Mouse (Mus musculus): ENCODE results near the gene Tmem217.
A peak's percentile ranks its signal among the peaks of the same experiment; 100 is the strongest.
"Not testable (repeated sequence)": the region's sequence is repeated elsewhere in the genome, so short reads cannot be mapped to it uniquely, and the experiment has no call there.

Gene Tmem217

DNA sequence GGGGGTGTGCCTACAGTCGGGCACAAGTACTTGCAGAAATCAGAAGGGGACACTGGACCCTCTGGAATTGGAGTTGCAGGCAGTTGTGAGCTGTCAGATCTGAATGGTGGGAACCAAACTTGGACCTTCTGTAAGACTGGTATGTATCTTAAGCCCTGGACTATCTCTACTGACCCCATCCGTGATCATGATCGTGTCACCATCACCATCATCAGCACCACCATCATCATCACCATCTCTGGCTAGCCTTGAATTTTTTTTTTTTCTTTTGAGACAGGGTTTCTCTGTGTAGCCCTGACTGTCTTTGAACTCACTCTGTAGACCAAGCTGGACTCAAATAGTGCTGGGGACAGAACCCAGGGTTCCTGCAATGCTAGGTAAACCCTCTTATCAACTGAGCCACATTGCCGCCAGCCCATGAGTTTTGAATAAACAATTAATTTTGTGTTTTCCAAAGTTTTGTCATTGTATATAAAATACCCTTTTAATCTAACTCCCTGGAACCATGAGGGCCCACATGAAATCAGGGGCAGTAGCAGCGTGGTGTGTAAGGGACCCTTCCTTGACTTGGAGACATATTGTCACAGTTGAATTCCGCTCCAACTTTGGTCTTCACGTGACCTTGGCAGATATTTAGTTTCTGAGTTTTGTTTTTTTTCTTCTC is 50.0 kb downstream of the Tmem217 start:
- DNase-seq, result no peak

GRCm38 (mm10) chr17:29500802-29501469 is 51.2 kb downstream of the Tmem217 start:
- no peak for DNase-seq

DNA sequence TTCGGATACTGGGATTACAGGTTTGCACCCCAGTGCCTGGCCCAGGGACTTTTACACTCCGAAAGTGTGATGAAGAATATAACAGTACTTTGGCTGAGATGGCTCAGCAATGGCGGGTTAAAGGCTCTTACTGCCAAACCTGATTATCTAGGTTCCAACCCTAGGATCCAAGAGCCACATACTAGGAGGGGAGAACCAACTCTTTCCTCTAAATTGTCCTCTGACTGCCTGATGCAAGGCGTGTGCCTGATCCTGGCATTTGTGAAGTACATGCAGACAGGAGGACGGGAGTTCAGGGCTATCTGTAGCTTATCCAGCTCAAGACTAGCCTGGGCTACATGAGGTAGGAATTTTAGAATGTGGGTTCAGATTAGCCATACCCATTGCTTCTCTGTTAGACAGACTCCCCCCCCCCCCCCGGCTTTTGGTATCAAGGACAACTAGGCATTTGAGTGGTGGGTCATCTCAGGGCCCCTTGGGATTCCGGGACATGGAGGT is 51.9 kb downstream of the Tmem217 start:
- no peak for DNase-seq

DNA sequence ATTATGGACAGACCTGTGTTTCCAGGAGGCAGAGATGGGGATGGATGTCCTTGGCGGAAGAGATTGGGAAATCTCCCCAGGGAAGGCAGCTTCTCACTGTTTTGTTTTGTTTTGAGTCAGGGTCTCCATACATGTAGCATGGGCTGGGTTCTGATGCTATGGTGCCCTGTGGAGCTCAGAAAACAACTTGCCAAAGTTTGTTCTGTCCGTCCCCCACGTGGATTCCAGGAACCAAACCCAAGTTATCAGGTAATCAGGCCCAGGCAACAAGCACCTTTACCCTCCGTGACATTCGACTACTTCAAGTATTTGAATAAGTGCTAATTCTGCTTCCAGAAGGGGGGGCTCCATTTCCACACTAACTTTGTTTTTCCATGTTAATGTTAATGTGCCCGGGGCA is 52.7 kb downstream of the Tmem217 start:
- DNase-seq, result no peak

DNA sequence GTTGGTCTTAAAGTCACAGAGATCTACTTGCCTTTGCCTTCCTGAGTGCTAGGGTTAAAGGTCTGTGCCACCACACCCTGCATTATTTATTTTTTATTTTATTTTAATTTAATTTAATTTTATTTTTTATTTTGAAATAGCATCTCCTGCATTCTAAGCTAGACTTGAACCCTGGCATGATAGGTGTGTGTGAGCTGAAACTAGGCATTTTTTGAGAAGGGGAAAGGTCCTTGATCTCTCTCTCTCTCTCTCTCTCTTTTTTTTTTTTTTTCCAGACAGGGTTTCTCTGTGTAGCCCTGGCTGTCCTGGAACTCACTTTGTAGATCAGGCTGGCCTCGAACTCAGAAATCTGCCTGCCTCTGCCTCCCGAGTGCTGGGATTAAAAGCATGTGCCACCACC is 53.2 kb downstream of the Tmem217 start:
- not testable (repeated sequence) for DNase-seq

DNA sequence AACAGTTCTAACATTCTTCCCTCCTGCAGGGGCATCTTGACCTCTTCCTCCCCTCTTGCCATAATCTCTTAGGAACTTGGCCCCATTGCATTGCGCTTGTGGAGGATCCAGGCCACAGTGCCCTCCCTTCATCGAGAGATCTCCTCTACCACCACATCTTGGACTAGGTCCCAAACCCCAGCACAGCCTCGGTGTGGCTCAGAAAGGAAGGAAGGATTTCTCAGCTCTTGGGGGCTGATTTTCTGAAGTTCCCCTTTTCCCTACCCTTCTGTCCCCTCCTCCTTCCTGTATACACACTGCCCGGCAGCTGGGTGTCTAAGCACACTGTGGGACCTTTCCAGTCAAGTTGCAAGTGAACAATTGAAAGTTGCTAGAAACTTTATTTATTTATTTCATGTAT is 54.2 kb downstream of the Tmem217 start:
- peak; percentile 16 for DNase-seq

DNA sequence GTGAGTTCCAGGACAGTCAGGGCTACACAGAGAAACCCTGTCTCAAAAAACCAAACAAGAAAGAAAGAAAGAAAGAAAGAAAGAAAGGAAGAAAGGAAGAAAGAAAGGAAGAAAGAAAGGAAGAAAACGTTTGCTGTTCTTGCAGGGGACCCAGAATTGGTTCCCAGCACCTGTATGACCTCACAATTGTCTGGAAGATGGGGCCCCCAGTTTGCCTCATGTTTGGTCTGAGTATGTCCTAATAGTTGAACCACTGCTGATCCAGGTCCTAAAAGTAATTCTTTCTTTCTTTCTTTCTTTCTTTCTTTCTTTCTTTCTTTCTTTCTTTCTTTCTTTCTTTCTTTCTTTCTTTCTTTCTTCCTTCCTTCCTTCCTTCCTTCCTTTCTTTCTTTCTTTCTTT is 54.7 kb downstream of the Tmem217 start:
- not testable (repeated sequence) for DNase-seq

DNA sequence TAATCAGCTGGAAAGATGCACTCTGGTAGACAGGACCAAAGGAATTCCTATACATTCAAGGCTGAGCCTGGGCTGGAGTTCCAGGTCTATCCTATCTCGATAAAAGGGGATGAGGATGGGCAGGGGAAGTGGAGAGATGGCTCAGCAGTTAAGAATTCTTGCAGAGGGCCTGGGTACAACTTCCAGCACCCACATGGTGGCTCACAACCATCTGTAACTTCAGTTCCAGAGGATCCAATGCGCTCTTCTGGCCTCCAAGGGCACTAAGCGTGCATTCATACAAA is 55.2 kb downstream of the Tmem217 start:
- no peak for DNase-seq

DNA sequence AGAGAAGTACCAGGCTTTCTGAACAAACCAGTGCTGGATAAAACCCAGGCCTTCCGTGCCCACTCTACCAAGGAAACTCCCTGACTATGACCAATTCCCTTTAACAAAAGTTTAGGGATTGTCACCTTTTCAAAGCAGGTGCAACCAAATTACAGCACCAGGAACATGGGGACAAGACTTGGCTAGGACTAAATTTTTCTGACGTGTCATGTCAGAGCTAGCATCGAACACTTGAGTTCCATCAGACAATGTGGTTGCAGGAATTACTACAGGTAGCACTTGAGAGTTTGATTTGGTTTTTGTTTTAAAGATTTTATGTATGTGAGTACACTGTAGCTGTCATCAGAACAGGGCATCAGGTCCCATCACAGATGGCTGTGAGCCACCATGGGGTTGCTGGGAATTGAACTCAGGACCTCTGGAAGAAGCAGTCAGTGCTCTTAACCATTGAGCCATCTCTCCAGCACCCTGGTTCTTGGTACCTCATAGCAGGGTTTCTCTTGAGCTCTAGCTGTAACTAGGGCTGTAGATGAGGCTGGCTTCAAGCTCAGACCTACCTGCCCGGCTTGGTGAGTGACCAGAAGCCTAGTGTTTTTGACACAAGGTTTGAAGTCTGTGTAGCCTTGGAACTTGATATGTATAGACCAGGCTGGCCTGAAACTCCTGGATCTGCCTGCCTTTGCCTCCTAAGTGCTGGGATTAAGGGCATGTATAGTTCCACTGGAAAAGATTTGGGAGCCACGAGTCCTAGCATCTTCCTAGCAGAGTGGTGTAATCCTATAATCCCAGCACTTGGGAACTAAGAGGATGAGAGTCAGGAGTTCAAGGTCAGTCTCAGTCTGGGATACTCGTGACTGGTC is 55.7 kb downstream of the Tmem217 start:
- DNase-seq, result peak in 1 of 2 experiments; percentile 25

GRCm38 (mm10) chr17:29494732-29495076 is 57.5 kb downstream of the Tmem217 start:
- DNase-seq, result peak; percentile 16 to 17

DNA sequence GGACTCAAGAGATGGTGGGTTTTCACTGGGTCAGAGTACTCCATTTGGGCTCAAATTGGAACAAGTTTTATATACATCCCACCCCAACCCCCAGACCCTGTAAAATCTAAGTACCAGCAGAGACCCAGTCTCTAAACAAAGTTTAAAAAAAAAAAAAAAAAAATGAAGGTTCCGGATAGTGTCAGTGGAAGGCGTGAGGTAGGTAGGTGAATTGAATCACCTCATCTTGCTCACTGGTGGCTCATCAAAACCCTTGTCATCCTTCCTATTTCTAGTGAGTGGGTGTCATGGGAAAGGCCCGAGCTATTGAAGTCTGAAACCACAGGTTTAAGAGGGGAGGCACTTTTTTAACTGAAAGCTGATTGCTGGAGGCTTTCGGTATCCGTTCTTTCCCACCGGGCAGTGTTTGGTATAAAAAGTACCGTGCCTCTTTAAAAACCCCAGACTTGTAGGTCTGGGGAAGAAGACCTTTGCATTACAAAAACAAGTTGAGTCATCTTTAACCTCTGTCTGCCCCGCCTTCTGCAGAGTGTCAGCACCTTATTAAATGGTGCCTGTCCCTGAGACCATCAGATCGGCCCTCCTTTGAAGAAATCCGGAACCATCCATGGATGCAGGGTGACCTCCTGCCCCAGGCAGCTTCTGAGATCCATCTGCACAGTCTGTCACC is 58.0 kb downstream of the Tmem217 start:
- DNase-seq, result no peak

- no peak for DNase-seq
Observed at GRCm38 (mm10) chr17:29493461-29493980, 58.7 kb downstream of the Tmem217 start.

DNA sequence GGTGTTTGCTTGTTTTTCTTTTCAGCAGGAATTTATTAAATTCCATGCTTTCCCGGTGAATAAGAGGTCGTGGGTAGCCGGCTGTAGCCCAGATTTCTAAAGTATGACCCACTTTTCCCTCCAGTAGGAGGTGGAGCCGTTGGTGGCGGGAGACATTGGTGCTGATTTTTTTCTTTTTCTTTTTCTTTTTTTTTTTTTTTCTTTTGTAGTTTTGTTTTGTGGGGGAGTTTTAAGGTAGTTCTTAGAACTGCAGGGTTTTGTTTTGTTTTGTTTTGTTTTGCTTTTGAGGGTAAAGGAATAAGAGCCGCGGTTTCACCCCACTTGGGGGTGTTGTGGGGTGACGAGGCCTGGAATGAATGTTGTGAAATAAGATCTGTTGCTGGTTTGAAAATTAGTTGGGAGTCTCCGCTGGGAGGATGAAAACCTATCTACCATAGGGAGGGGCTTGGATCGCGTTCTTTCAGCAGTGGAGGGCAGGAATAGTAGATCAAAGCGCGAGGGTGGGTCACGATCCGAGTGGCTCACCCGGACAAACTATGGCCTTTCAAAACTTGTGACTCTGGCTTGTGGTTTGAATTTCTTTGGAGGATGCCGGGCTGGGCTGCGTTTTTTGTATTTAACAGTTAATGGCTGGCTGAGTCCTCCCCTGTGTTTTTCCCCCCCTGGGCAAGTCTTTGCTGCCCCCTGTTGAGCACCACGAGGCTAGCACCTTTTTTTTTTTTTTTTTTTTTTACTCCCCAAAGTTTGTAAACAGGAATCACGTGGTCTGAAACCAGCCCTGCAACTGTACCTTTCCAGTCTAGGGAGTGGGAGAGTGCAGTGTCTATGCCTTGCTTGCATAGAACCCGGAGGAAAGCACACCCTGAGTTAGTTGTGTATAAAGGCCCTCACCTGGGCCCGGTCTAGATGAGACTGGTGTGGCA is 59.7 kb downstream of the Tmem217 start:
- peak; percentile 75 to 78 for DNase-seq

- DNase-seq, result peak; percentile 68 to 69
Observed at GRCm38 (mm10) chr17:29491591-29492268, 60.5 kb downstream of the Tmem217 start.

DNA sequence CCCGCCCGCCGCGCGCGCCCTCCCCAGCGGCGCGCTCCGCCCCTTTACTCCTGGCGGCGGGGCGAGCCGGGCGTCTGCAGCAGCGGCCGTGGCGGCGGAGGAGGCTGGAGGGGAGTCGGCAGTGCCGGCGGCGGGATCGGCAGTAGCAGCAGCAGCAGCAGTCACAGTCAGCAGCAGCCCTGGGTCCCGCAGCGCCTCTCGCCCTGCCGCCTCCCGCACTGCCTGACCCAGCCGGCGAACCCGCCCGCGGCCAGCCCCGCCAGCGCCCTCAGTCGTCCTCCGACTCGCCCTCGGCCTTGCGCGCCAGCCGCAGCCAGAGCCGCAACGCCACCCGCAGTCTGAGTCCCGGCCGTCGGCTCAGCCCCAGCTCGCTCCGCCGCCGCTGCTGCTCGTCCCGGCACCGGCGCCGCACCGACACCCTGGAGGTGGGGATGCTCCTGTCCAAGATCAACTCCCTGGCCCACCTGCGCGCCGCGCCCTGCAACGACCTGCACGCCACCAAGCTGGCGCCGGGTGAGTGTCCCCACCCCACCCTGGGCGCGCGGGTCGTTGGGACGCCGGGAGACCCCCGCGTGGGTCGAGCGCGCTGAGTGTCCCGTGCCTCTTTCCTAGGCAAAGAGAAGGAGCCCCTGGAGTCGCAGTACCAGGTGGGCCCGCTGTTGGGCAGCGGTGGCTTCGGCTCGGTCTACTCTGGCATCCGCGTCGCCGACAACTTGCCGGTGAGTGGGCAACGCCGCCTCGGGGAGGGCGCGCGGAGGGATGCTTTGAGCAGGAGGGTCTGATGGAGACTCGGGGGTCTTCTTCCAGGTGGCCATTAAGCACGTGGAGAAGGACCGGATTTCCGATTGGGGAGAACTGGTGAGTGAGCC is 61.2 kb downstream of the Tmem217 start, which contains the start of gene Pim1:
TSS of gene Pim1 (plus strand) at position 41 of the 869 bp plus-strand sequence.
- peak; percentile 67 to 72 for DNase-seq

DNA sequence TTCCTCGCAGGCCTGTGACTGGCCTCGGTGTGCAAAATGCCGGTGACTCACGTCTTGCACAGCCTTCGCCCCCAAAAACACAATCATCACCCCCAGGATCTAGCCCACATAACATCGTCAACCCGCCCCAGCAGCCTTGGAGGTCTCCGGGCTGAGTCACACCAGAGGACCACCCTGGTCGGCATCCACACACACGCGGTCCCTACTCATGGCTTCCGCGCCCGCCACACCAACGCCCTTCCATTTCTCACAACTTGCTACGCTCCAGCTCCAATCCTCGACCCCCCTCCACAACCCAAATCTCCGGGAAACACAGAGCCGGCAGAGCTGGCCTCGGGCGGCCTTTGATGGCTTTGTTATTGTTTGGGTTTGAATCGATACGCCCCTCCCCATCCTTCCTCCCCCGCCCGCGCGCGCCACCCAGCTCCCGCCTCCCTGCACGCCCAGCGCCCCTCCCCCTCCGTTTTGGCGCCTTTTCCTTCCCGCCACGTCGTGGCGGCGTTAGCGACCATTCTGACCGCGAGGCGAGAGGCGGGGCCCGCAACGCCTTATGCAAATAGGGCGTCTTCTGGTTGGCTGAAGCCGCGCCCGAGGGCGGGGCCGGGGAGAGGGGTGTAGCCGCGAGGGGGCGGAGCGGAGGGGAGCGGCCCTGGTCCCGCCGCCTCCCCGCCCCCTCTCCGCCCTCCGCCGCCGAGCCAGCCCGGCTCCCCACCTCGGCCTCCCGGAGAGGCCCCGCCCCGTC is 62.0 kb downstream of the Tmem217 start:
- DNase-seq, result peak; percentile 99 to 100

DNA sequence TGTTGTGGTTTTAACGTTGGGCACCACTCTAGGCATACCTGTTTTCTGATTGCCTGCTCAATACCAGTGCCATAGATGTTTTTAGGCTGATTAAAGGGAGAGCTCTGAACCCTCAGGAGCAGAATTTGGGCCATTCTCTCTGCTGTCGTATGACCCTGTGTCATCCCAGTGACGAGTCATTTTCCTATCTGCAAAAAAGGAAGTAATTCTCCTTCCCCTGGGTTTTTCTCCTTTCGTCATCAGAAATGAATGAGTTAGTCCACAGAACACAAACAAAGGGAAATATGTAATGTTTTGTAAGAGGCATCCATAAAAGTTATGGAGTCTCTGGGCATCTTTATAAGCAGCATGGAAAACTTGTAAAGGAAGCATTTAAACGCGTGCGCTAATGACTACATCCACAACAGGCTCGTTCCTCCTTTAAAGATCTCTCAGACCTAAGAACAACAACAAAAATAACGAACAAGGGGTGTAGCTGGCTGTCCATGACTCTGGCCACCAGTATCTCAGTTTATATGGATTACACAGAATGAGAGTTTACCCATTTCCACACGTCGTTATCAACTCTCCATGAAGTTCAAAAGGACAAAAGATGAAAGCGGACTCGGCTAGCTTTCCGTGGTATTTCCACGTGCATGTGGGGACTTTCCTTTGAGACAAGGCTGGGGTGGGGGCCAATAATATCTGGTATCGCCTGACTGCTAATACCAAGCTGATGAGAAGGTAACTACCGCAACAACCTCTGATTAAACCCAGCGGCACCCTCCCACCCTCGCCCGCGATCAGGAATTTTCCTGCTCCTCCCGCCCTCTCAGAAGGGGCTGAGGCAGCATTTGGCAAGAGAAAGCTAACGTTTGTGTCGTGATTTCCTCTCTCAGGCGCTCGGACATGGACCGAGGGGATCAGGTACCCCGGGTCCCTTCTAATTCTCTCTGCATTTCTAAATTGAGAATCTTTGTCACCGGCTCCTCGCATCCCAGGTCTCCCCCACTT is 62.9 kb downstream of the Tmem217 start:
- peak; percentile 74 to 76 for DNase-seq
